Mouse (Mus musculus) inflammation-experienced regulatory T-cells, adult 6 months (primary cell): ENCODE measurements around the gene Sema6b. TPM values are rescaled to one million over a fixed set of nuclear protein-coding genes. Genes with fewer than 3 reads are reported as not detected.
A peak's percentile ranks its signal among the peaks of the same experiment; 100 is the strongest.
"Not testable (repeated sequence)": the region's sequence is repeated elsewhere in the genome, so short reads cannot be mapped to it uniquely, and the experiment has no call there.

ENCODE experiments used
- ATAC-seq: one replicate; pipeline ENCODE4 v1.8.0; 2017
- polyA plus RNA-seq, 3 experiments: library from polyadenylated mRNA; unstranded; fragments of 100-300 nt; shearing (Covaris generic); gene quantifications; one replicate each; pipeline ENCODE4 v1.2.1; 2017

Sema6b gene
- polyA plus RNA-seq, 3 experiments from 2014 or later, result 0.13 TPM; not detected in 2

- ATAC-seq, result no peak
Measured at GRCm38 (mm10) chr17:56116193-56116592, 23.9 kb downstream of the Sema6b start.

- no peak for ATAC-seq
Measured at GRCm38 (mm10) chr17:56112743-56113142, 27.4 kb downstream of the Sema6b start.

- peak; percentile 58 for ATAC-seq
Measured at GRCm38 (mm10) chr17:56111864-56112263, 28.3 kb downstream of the Sema6b start.

- no peak for ATAC-seq
Measured at GRCm38 (mm10) chr17:56111021-56111420, 29.1 kb downstream of the Sema6b start.

GRCm38 (mm10) chr17:56110571-56110970 is 29.6 kb downstream of the Sema6b start:
- ATAC-seq, result no peak

- no peak for ATAC-seq
Measured at GRCm38 (mm10) chr17:56109219-56110051, 30.7 kb downstream of the Sema6b start, which contains the start of gene Plin4. Gene Plin4, minus strand, starts transcription at chr17:56109803.

- no peak for ATAC-seq
Measured at GRCm38 (mm10) chr17:56108334-56109044, 31.7 kb downstream of the Sema6b start.

GRCm38 (mm10) chr17:56107736-56108135 is 32.4 kb downstream of the Sema6b start:
- ATAC-seq, result no peak

- no peak for ATAC-seq
Measured at GRCm38 (mm10) chr17:56106981-56107380, 33.2 kb downstream of the Sema6b start.

- ATAC-seq, result not testable (repeated sequence)
Measured at GRCm38 (mm10) chr17:56106436-56106835, 33.7 kb downstream of the Sema6b start.

GRCm38 (mm10) chr17:56104821-56105220 is 35.3 kb downstream of the Sema6b start:
- not testable (repeated sequence) for ATAC-seq

- no peak for ATAC-seq
Measured at GRCm38 (mm10) chr17:56103465-56104285, 36.5 kb downstream of the Sema6b start.

GRCm38 (mm10) chr17:56102927-56103326 is 37.2 kb downstream of the Sema6b start:
- ATAC-seq, result no peak

GRCm38 (mm10) chr17:56102158-56102557 is 38.0 kb downstream of the Sema6b start:
- no peak for ATAC-seq

GRCm38 (mm10) chr17:56100811-56101210 is 39.3 kb downstream of the Sema6b start:
- ATAC-seq, result no peak

GRCm38 (mm10) chr17:56098711-56099572 is 41.2 kb downstream of the Sema6b start:
- ATAC-seq, result no peak

GRCm38 (mm10) chr17:56098180-56098579 is 42.0 kb downstream of the Sema6b start:
- no peak for ATAC-seq

GRCm38 (mm10) chr17:56096883-56097282 is 43.3 kb downstream of the Sema6b start:
- no peak for ATAC-seq

GRCm38 (mm10) chr17:56092794-56093193 is 47.3 kb downstream of the Sema6b start:
- ATAC-seq, result no peak

GRCm38 (mm10) chr17:56092312-56092711 is 47.8 kb downstream of the Sema6b start:
- ATAC-seq, result no peak

GRCm38 (mm10) chr17:56080781-56081585 is 59.2 kb downstream of the Sema6b start:
- no peak for ATAC-seq
